Mouse (Mus musculus) MEL (cell line): ENCODE data around the gene Vdr. TPM values are rescaled to one million over a fixed set of nuclear protein-coding genes. Genes with fewer than 3 reads are reported as not detected.

Experiments used
- DNase-seq: peaks from one replicate; pipeline ENCODE4 v3.0.0; 2011; ENCODE audit warnings: low read depth, low spot score
- H3K27ac ChIP-seq: 2 replicates; pipeline ENCODE4 v1.5.1; 2012; ENCODE audit warnings: low read depth, mild to moderate bottlenecking, control low read depth, low read length, moderate library complexity; ENCODE audit not compliant: control insufficient read depth
- H3K27me3 ChIP-seq, 2 experiments: fragments of 150-350 bp in 1 of 2; sonication (generic) in 1 of 2; 2 replicates each; pipeline ENCODE4 v1.6.1; 2012; ENCODE audit warnings: low read length in 2 of 2, mild to moderate bottlenecking in 2 of 2, improper control_type of control experiment in 1 of 2, moderate library complexity in 1 of 2; ENCODE audit not compliant: insufficient read depth in 2 of 2, control insufficient read depth in 1 of 2
- H3K36me3 ChIP-seq, 2 experiments: 2 replicates each; pipeline ENCODE4 v1.6.1; 2012 to 2014; ENCODE audit warnings: low read length in 2 of 2, improper control_type of control experiment in 1 of 2, inconsistent platforms in 1 of 2, mild to moderate bottlenecking in 1 of 2; ENCODE audit not compliant: insufficient read depth in 2 of 2, control insufficient read depth in 1 of 2
- H3K4me1 ChIP-seq, 2 experiments: fragments of 150-350 bp in 1 of 2; sonication (generic) in 1 of 2; 2 replicates each; pipeline ENCODE4 v1.6.1; 2012; ENCODE audit warnings: low read length in 2 of 2, improper control_type of control experiment in 1 of 2, mild to moderate bottlenecking in 1 of 2; ENCODE audit not compliant: insufficient read depth in 2 of 2, control insufficient read depth in 1 of 2
- H3K4me3 ChIP-seq, 2 experiments: fragments of 150-350 bp in 1 of 2; sonication (generic) in 1 of 2; 2 replicates each; pipeline ENCODE4 v1.5.1; 2012; ENCODE audit warnings: low read depth in 2 of 2, low read length in 2 of 2, mild to moderate bottlenecking in 2 of 2, moderate library complexity in 2 of 2, control low read depth in 1 of 2, improper control_type of control experiment in 1 of 2; ENCODE audit not compliant: control insufficient read depth in 1 of 2, insufficient read depth in 1 of 2
- H3K79me2 ChIP-seq: 2 replicates; pipeline ENCODE4 v1.6.1; 2012; ENCODE audit warnings: mild to moderate bottlenecking, low read length, moderate library complexity; ENCODE audit not compliant: control insufficient read depth, poor library complexity, insufficient read depth
- H3K9ac ChIP-seq: 2 replicates; pipeline ENCODE4 v1.6.1; 2012; ENCODE audit warnings: low read depth, mild to moderate bottlenecking, control low read depth, low read length, moderate library complexity; ENCODE audit not compliant: control insufficient read depth, poor library complexity, severe bottlenecking
- H3K9me3 ChIP-seq: fragments of 150-350 bp; sonication (generic); replicated peaks from 2 replicates; pipeline ENCODE4 v1.6.1; 2012; ENCODE audit warnings: mild to moderate bottlenecking, low read length, improper control_type of control experiment, moderate library complexity; ENCODE audit not compliant: insufficient read depth
- BHLHE40 ChIP-seq: IDR thresholded peaks from 2 replicates; pipeline ENCODE4 v1.6.1; 2012; ENCODE audit warnings: low read depth, mild to moderate bottlenecking, inconsistent platforms, low read length, improper control_type of control experiment, borderline replicate concordance
- CHD2 ChIP-seq: IDR thresholded peaks from 2 replicates; pipeline ENCODE4 v1.6.1; 2011; ENCODE audit warnings: low read length, improper control_type of control experiment
- EP300 ChIP-seq, 2 experiments: IDR thresholded peaks; 2 replicates each; pipeline ENCODE4 v1.6.1; 2011; ENCODE audit warnings: improper control_type of control experiment in 2 of 2, low read length in 2 of 2, low read depth in 1 of 2, mild to moderate bottlenecking in 1 of 2
- ETS1 ChIP-seq: IDR thresholded peaks from 2 replicates; pipeline ENCODE4 v1.6.1; 2012; ENCODE audit warnings: low read depth, mild to moderate bottlenecking, inconsistent platforms, low read length, improper control_type of control experiment, moderate library complexity
- JUND ChIP-seq: IDR thresholded peaks from 2 replicates; pipeline ENCODE4 v1.6.1; 2011; ENCODE audit warnings: low read depth, mild to moderate bottlenecking, improper control_type of control experiment, low read length
- MXI1 ChIP-seq: IDR thresholded peaks from 2 replicates; pipeline ENCODE4 v1.6.1; 2011; ENCODE audit warnings: mild to moderate bottlenecking, low read depth, low read length, improper control_type of control experiment
- MYB ChIP-seq: IDR thresholded peaks from 2 replicates; pipeline ENCODE4 v1.6.1; 2011; ENCODE audit warnings: mild to moderate bottlenecking, low read depth, low read length, improper control_type of control experiment
- MYC ChIP-seq: IDR thresholded peaks from 2 replicates; pipeline ENCODE4 v1.6.1; 2011; ENCODE audit warnings: low read depth, mild to moderate bottlenecking, low read length, improper control_type of control experiment, moderate library complexity
- POLR2A ChIP-seq, 2 experiments: IDR thresholded peaks; 2 replicates each; pipeline ENCODE4 v1.6.1; 2011 to 2012; ENCODE audit warnings: low read length in 2 of 2, mild to moderate bottlenecking in 2 of 2, control low read depth in 1 of 2, improper control_type of control experiment in 1 of 2, low read depth in 1 of 2, moderate library complexity in 1 of 2; ENCODE audit not compliant: control insufficient read depth in 1 of 2, insufficient read depth in 1 of 2, poor library complexity in 1 of 2
- POLR2AphosphoS2 ChIP-seq: IDR thresholded peaks from 2 replicates; pipeline ENCODE4 v1.6.1; 2011; ENCODE audit warnings: low read length, improper control_type of control experiment
- RAD21 ChIP-seq: IDR thresholded peaks from 2 replicates; pipeline ENCODE4 v1.6.1; 2011; ENCODE audit warnings: mild to moderate bottlenecking, low read depth, low read length, improper control_type of control experiment
- RCOR1 ChIP-seq: IDR thresholded peaks from 2 replicates; pipeline ENCODE4 v1.6.1; 2012; ENCODE audit warnings: low read depth, mild to moderate bottlenecking, inconsistent platforms, low read length, improper control_type of control experiment
- SIN3A ChIP-seq: IDR thresholded peaks from 2 replicates; pipeline ENCODE4 v1.6.1; 2012; ENCODE audit warnings: low read length, improper control_type of control experiment, inconsistent platforms
- TBP ChIP-seq: IDR thresholded peaks from 2 replicates; pipeline ENCODE4 v1.8.0; 2011; ENCODE audit warnings: low read depth, low read length, improper control_type of control experiment
- UBTF ChIP-seq: IDR thresholded peaks from 2 replicates; pipeline ENCODE4 v1.6.1; 2012; ENCODE audit warnings: low read depth, mild to moderate bottlenecking, inconsistent platforms, low read length, improper control_type of control experiment, moderate library complexity, borderline replicate concordance; ENCODE audit not compliant: insufficient read depth
- USF1 ChIP-seq: IDR thresholded peaks from 2 replicates; pipeline ENCODE4 v1.6.1; 2014; ENCODE audit warnings: low read depth, mild to moderate bottlenecking, inconsistent platforms, low read length, improper control_type of control experiment, moderate library complexity
- USF2 ChIP-seq, 2 experiments: IDR thresholded peaks; 2 replicates each; pipeline ENCODE4 v1.6.1; 2011 to 2012; ENCODE audit warnings: improper control_type of control experiment in 2 of 2, low read length in 2 of 2, borderline replicate concordance in 1 of 2, inconsistent platforms in 1 of 2, low read depth in 1 of 2, mild to moderate bottlenecking in 1 of 2; ENCODE audit not compliant: insufficient read depth in 1 of 2
- ZNF384 ChIP-seq: IDR thresholded peaks from 2 replicates; pipeline ENCODE4 v1.6.1; 2012; ENCODE audit warnings: low read depth, mild to moderate bottlenecking, inconsistent platforms, low read length, improper control_type of control experiment
- polyA plus RNA-seq, 2 experiments: library from polyadenylated mRNA; stranded (reverse) in 1 of 2; unstranded in 1 of 2; fragments of >175 nt in 1 of 2; fragments of >200 nt in 1 of 2; gene quantifications; 2 replicates each; pipeline versions ENCODE4 v1.2.1 to v1.2.4; 2012; ENCODE audit warnings: low replicate concordance in 2 of 2, low read depth in 1 of 2; ENCODE audit not compliant: insufficient read length in 2 of 2, insufficient read depth in 1 of 2, missing spikeins in 1 of 2
- total RNA-seq: library from RNA; depleted of rRNA; stranded (reverse); fragments of 300-350 nt; gene quantifications from 2 replicates; pipeline ENCODE4 v1.2.3, GENCODE M21; 2012

Gene Vdr
- total and polyA plus RNA-seq, 3 experiments: 0.54 to 1.9 TPM; not detected in 1

GRCm38 (mm10) chr15:97900336-97900912 is 10.0 kb downstream of the Vdr start:
- Histone ChIP-seq H3K9me3 (no peaks in the 10 kb centered on the region), H3K4me3 (no peak overlapping the region), H3K27ac (no peak overlapping the region), H3K4me1 (no peaks in the 10 kb centered on the region), H3K27me3 (no peaks in the 10 kb centered on the region; a peak in 1 of 4 replicates)
- DNase-seq: no peak
- TF ChIP-seq JUND: no peak
- TF ChIP-seq CHD2: no peak
- TF ChIP-seq, all 39 proteins: peak for 0
- Histone ChIP-seq H3K79me2 (no peaks in the 10 kb centered on the region), H3K9ac (no peak overlapping the region), H3K36me3 (no peaks in the 10 kb centered on the region)

- H3K9ac ChIP-seq: no peak overlapping the region
- DNase-seq: no peak
- H3K9me3 ChIP-seq: no peaks in the 10 kb centered on the region
- no peak overlapping the region for H3K27ac ChIP-seq
- H3K27me3 ChIP-seq: no peaks in the 10 kb centered on the region; a peak in 1 of 4 replicates
- TF ChIP-seq SIN3A (no peak), ZNF384 (no peak), UBTF (no peak), MYB (no peak), BHLHE40 (no peak), MXI1 (no peak), JUND (no peak), POLR2A (IDR thresholded peaks at IDR 0.05; ENCODE audit: control insufficient read depth in 1 of 2, insufficient read depth in 1 of 2, low read depth in 1 of 2, low read length in 2 of 2, poor library complexity in 1 of 2) (no peak), RAD21 (no peak), MYC (no peak), RCOR1 (no peak), USF2 (IDR thresholded peaks at IDR 0.05; ENCODE audit: borderline replicate concordance in 1 of 2, insufficient read depth in 1 of 2, low read depth in 1 of 2, low read length in 2 of 2) (no peak), EP300 (IDR thresholded peaks at IDR 0.05; ENCODE audit: low read depth in 1 of 2, low read length in 2 of 2) (no peak), USF1 (no peak), ETS1 (no peak), POLR2AphosphoS2 (no peak), TBP (no peak)
- no peaks in the 10 kb centered on the region for H3K4me1 ChIP-seq
- H3K4me3 ChIP-seq: no peak overlapping the region
- no peaks in the 10 kb centered on the region for H3K79me2 ChIP-seq
- no peaks in the 10 kb centered on the region for H3K36me3 ChIP-seq
These were observed 10.7 kb downstream of the Vdr start for GRCm38 (mm10) chr15:97899714-97900113.
